Mouse (Mus musculus) forebrain, embryonic 16.5 days (tissue): ENCODE measurements around the gene Cit. TPM values are rescaled to one million over a fixed set of nuclear protein-coding genes. Genes with fewer than 3 reads are reported as not detected.

Experiments used
- ATAC-seq: fragments of 200-750 bp; cut with Nextera tagmentation; 2 replicates; pipeline ENCODE4 v1.8.0; 2017; ENCODE audit warnings: mild to moderate bottlenecking, moderate library complexity
- H3K27ac ChIP-seq: fragments of 300-500 bp; sonication (generic); 2 replicates; pipeline ENCODE4 v1.5.1; 2014; ENCODE audit warnings: low read length, control low read depth
- H3K27me3 ChIP-seq: fragments of 300-500 bp; sonication (generic); replicated peaks from 2 replicates; pipeline ENCODE4 v1.6.1; 2014; ENCODE audit warnings: low read length; ENCODE audit not compliant: control insufficient read depth, insufficient read depth
- H3K36me3 ChIP-seq: fragments of 300-500 bp; sonication (generic); 2 replicates; pipeline ENCODE4 v1.6.1; 2014; ENCODE audit not compliant: control insufficient read depth, insufficient read depth
- H3K4me1 ChIP-seq: fragments of 300-500 bp; sonication (generic); replicated peaks from 2 replicates; pipeline ENCODE4 v1.6.1; 2014; ENCODE audit warnings: low read length; ENCODE audit not compliant: control insufficient read depth, insufficient read depth
- H3K4me2 ChIP-seq: fragments of 300-500 bp; sonication (generic); 2 replicates; pipeline ENCODE4 v1.6.1; 2014; ENCODE audit warnings: mild to moderate bottlenecking, low read length, control low read depth
- H3K4me3 ChIP-seq: fragments of 300-500 bp; sonication (generic); replicated peaks from 2 replicates; pipeline ENCODE4 v1.5.1; 2014; ENCODE audit warnings: mild to moderate bottlenecking, low read length, control low read depth
- H3K9ac ChIP-seq: fragments of 300-500 bp; sonication (generic); replicated peaks from 2 replicates; pipeline ENCODE4 v1.6.1; 2014; ENCODE audit warnings: low read depth, low read length, control low read depth
- H3K9me3 ChIP-seq: fragments of 300-500 bp; sonication (generic); 2 replicates; pipeline ENCODE4 v1.6.1; 2016; ENCODE audit warnings: low read length; ENCODE audit not compliant: control insufficient read depth
- WGBS: fragments of 180-500 bp; shearing (Covaris S2); extraction: QIAGEN DNeasy Blood & Tissue Kit; methylation state at CpG from one replicate; pipeline ENCODE4 v1.1.7; 2014; 5-methylcytosine and 5-hydroxymethylcytosine counted together
- polyA plus RNA-seq: library from polyadenylated mRNA; unstranded; fragments of >200 nt; fragmentation: Nextera tagmentation; extraction: Ambion mirVana; gene quantifications from 2 replicates; pipeline ENCODE4 v1.2.1, GENCODE M21; 2015

The Cit gene
- polyA plus RNA-seq, 1 experiment from 2014 or later = 21.0 TPM

DNA sequence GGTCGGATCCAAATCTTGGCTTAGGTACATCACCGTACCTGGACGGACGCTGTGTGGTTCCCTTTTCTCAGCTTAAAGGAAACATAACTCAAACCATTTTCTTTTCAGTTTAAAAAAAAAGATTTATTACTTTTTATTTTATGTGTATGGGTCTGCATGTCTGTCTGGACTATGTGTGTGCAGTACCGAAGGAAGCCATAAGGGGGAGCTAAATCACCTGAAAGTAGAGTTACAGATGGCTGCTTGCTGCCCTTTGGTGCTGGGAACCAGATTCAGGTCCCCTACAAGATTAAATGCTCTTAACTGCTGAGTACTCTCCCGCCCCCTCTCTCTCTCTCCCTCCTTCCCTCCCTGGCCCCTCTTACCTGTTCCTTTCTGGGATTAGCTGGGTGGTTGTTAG lies 112.1 kb downstream of the Cit start:
- Histone ChIP-seq H3K36me3 (peaks cover 7% of the 10 kb centered on the region), H3K4me2 (no peak overlapping the region), H3K4me1 (no peaks in the 10 kb centered on the region), H3K9ac (no peak overlapping the region), H3K27ac (no peak overlapping the region), H3K4me3 (no peak overlapping the region), H3K27me3 (no peaks in the 10 kb centered on the region), H3K9me3 (no peaks in the 10 kb centered on the region)
- ATAC-seq = no peak
- WGBS = 95% methylated on average over 6 of the region's 6 CpGs

- Histone ChIP-seq H3K9ac (no peak overlapping the region), H3K4me3 (no peak overlapping the region), H3K27ac (no peak overlapping the region), H3K4me2 (no peak overlapping the region), H3K4me1 (no peaks in the 10 kb centered on the region), H3K9me3 (no peaks in the 10 kb centered on the region), H3K27me3 (no peaks in the 10 kb centered on the region), H3K36me3 (0 out of 2 replicates have a peak, but pooled peaks cover 2% of the 10 kb centered on the region)
- no peak for ATAC-seq
- 95% methylated on average over 1 of the region's 1 CpGs for WGBS
Observed at GRCm38 (mm10) chr5:115958344-115958743, 113.3 kb downstream of the Cit start.

DNA sequence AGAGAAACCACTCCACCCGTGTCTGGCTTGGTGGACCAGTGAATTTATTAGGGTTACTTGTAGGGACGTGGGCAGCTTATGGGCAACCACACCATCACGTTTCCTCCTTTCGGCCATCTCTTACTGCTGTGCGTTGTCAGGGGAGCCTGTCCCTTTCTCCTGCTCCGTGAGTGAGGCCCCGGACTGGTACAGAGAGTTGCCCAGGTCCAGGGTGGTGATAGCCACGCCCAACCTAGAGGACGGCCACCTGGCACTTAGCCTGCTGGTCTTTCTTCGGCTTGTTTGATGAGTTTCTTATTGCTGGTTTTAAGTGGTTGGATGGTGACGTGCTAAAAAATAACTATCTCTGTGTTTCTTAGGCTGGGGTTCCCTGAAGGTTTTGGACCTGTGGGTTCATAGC lies 113.7 kb downstream of the Cit start:
- H3K4me2 ChIP-seq = no peak overlapping the region
- no peak overlapping the region for H3K9ac ChIP-seq
- H3K27me3 ChIP-seq = no peaks in the 10 kb centered on the region
- no peaks in the 10 kb centered on the region for H3K36me3 ChIP-seq
- no peaks in the 10 kb centered on the region for H3K4me1 ChIP-seq
- 92% methylated on average over 11 of the region's 11 CpGs for WGBS
- no peak for ATAC-seq
- no peak overlapping the region for H3K4me3 ChIP-seq
- H3K27ac ChIP-seq = no peak overlapping the region
- no peaks in the 10 kb centered on the region for H3K9me3 ChIP-seq

DNA sequence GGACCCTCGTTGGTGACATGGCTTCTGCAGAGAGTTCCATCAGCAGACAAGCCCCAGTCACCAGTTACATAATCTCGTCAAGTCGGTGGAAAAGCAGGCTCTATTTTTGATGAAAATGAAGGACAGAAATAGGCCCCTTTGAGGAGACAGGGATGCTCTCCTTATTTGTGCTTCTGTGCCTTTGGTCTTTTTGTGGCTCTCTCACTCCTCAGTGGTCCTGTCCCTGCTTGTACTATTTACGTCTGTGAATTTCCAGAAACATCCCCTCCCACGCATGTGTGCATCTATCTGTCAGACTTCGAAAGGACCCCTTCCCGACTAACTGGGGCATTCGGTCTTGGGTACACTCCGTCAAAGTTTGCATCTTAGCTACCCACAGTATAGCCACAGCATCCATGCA lies 116.7 kb downstream of the Cit start:
- H3K36me3 ChIP-seq = no peaks in the 10 kb centered on the region
- H3K4me2 ChIP-seq = no peak overlapping the region
- WGBS = 90% methylated on average over 9 of the region's 9 CpGs
- H3K27ac ChIP-seq = no peak overlapping the region
- no peak overlapping the region for H3K4me3 ChIP-seq
- no peak for ATAC-seq
- H3K9ac ChIP-seq = no peak overlapping the region
- peaks cover 6% of the 10 kb centered on the region for H3K4me1 ChIP-seq
- H3K9me3 ChIP-seq = no peaks in the 10 kb centered on the region
- no peaks in the 10 kb centered on the region for H3K27me3 ChIP-seq

GRCm38 (mm10) chr5:115971236-115971635 lies 126.2 kb downstream of the Cit start:
- no peaks in the 10 kb centered on the region for H3K36me3 ChIP-seq
- H3K4me2 ChIP-seq = no peak overlapping the region
- 92% methylated on average over 15 of the region's 15 CpGs for WGBS
- H3K27ac ChIP-seq = no peak overlapping the region
- H3K9me3 ChIP-seq = no peaks in the 10 kb centered on the region
- H3K4me3 ChIP-seq = no peak overlapping the region
- no peaks in the 10 kb centered on the region for H3K27me3 ChIP-seq
- no peaks in the 10 kb centered on the region for H3K4me1 ChIP-seq
- ATAC-seq = no peak
- H3K9ac ChIP-seq = no peak overlapping the region

DNA sequence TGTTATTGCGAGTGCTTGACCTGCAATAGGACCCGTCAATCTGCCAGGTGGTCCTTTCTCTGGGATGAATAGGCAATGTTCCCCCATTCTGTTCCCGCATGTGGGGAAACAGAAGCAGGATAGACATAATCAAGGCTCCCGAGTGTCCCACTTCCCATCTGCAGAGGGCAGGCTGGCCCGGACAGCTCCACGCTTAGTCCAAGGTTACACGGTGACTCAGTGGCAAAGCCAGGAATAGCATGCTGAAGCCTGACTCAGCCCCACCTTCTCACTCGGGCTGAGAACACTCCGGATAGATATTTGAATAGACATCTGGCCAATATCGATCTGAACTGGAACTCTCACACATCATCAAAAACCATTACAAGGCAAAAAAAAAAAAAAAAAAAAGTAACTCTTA lies 130.6 kb downstream of the Cit start:
- no peaks in the 10 kb centered on the region for H3K36me3 ChIP-seq
- no peaks in the 10 kb centered on the region for H3K27me3 ChIP-seq
- no peak overlapping the region for H3K9ac ChIP-seq
- no peak overlapping the region for H3K4me2 ChIP-seq
- WGBS = 80% methylated on average over 10 of the region's 10 CpGs
- H3K27ac ChIP-seq = no peak overlapping the region
- no peaks in the 10 kb centered on the region for H3K4me1 ChIP-seq
- no peak overlapping the region for H3K4me3 ChIP-seq
- no peak for ATAC-seq
- H3K9me3 ChIP-seq = no peaks in the 10 kb centered on the region

GRCm38 (mm10) chr5:115976446-115976845 lies 131.4 kb downstream of the Cit start:
- 87% methylated on average over 5 of the region's 5 CpGs for WGBS
- Histone ChIP-seq H3K9ac (no peak overlapping the region), H3K4me2 (no peak overlapping the region), H3K4me3 (no peak overlapping the region), H3K27ac (no peak overlapping the region), H3K4me1 (no peaks in the 10 kb centered on the region), H3K27me3 (no peaks in the 10 kb centered on the region), H3K36me3 (no peaks in the 10 kb centered on the region), H3K9me3 (no peaks in the 10 kb centered on the region)
- ATAC-seq = no peak

DNA sequence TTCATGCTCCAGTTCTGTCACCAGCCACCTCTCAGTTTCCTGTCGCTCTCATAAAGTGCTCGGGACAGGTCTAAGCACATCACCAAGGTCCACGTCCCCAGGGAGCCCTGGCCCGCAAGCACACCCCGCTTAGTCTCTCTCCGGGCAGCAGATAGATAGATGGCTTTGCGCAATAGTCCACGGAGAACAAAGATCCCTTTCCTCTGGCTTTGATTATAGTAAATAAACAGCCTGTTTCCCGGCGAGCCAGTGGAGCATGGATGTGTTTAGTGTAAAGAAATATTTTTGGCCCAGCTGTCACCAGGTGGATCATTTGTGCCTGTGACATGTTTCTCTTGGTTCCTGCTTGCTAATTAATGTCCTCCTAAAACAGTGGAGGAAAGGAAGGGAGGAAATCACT lies 132.2 kb downstream of the Cit start:
- Histone ChIP-seq H3K27ac (no peak overlapping the region), H3K27me3 (no peaks in the 10 kb centered on the region), H3K9ac (no peak overlapping the region), H3K9me3 (no peaks in the 10 kb centered on the region), H3K4me1 (no peaks in the 10 kb centered on the region), H3K4me3 (no peak overlapping the region), H3K4me2 (no peak overlapping the region), H3K36me3 (no peaks in the 10 kb centered on the region)
- no peak for ATAC-seq
- 76% methylated on average over 10 of the region's 10 CpGs for WGBS

- Histone ChIP-seq H3K36me3 (no peaks in the 10 kb centered on the region), H3K27ac (no peak overlapping the region), H3K4me2 (no peak overlapping the region), H3K4me1 (no peaks in the 10 kb centered on the region), H3K9ac (no peak overlapping the region), H3K9me3 (no peaks in the 10 kb centered on the region), H3K27me3 (no peaks in the 10 kb centered on the region), H3K4me3 (no peak overlapping the region)
- 90% methylated on average over 10 of the region's 10 CpGs for WGBS
- no peak for ATAC-seq
Observed at GRCm38 (mm10) chr5:115977757-115978156, 132.7 kb downstream of the Cit start.

DNA sequence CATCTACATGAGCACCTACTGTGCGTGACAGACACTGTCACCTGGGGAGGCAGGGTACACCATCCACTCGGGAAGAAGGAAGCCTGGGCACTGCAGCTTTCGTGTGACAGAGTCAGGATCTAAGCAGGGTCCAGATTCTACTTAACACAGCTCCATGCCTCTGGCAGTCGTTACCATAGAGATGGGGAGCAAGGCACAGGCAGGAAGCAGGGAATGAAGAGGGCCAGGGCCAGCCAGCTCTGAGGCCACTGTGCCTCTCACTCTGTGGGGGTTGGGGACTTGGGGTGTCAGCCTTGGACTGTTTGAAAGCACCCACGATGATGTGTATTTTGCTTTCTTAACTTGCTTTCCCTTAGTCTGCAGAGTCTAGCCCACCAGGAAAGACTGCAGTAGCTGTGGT lies 133.2 kb downstream of the Cit start:
- Histone ChIP-seq H3K9ac (no peak overlapping the region), H3K4me1 (no peaks in the 10 kb centered on the region), H3K36me3 (no peaks in the 10 kb centered on the region), H3K9me3 (no peaks in the 10 kb centered on the region), H3K27me3 (no peaks in the 10 kb centered on the region), H3K4me2 (no peak overlapping the region), H3K4me3 (no peak overlapping the region), H3K27ac (no peak overlapping the region)
- 65% methylated on average over 5 of the region's 5 CpGs for WGBS
- ATAC-seq = no peak
